Mouse (Mus musculus) stomach, embryonic 14.5 days (tissue): ENCODE data around the gene Nat9. TPM values are rescaled to one million over a fixed set of nuclear protein-coding genes. Genes with fewer than 3 reads are reported as not detected.

Experiments used
- ATAC-seq: fragments of 200-750 bp; cut with Nextera tagmentation; 2 replicates; pipeline ENCODE4 v1.8.0; 2017; ENCODE audit warnings: low read depth, moderate TSS enrichment; ENCODE audit not compliant: insufficient number of reproducible peaks, insufficient read depth, low FRiP score
- H3K27ac ChIP-seq: fragments of 300-500 bp; sonication (generic); 2 replicates; pipeline ENCODE4 v1.5.1; 2014; ENCODE audit warnings: mild to moderate bottlenecking, low read length, moderate library complexity, mixed read lengths
- H3K27me3 ChIP-seq: fragments of 300-500 bp; sonication (generic); 2 replicates; pipeline ENCODE4 v1.6.1; 2014; ENCODE audit warnings: low read length, control low read depth, mixed read lengths; ENCODE audit not compliant: control insufficient read depth, insufficient read depth
- H3K36me3 ChIP-seq: fragments of 300-500 bp; sonication (generic); 2 replicates; pipeline ENCODE4 v1.6.1; 2014; ENCODE audit warnings: mild to moderate bottlenecking, control low read depth, low read length, moderate library complexity, mixed read lengths; ENCODE audit not compliant: control insufficient read depth, insufficient read depth
- H3K4me1 ChIP-seq: fragments of 300-500 bp; sonication (generic); 2 replicates; pipeline ENCODE4 v1.6.1; 2014; ENCODE audit warnings: low read length, control low read depth, mixed read lengths; ENCODE audit not compliant: control insufficient read depth, insufficient read depth
- H3K4me2 ChIP-seq: fragments of 300-500 bp; sonication (generic); replicated peaks from 2 replicates; pipeline ENCODE4 v1.6.1; 2014; ENCODE audit warnings: low read depth, low read length, control low read depth
- H3K4me3 ChIP-seq: fragments of 300-500 bp; sonication (generic); 2 replicates; pipeline ENCODE4 v1.5.1; 2014; ENCODE audit warnings: low read depth, low read length, control low read depth
- H3K9ac ChIP-seq: fragments of 300-500 bp; sonication (generic); replicated peaks from 2 replicates; pipeline ENCODE4 v1.6.1; 2014; ENCODE audit warnings: low read depth, mild to moderate bottlenecking, control low read depth, low read length, moderate library complexity, mixed read lengths
- H3K9me3 ChIP-seq: fragments of 300-500 bp; sonication (generic); 2 replicates; pipeline ENCODE4 v1.6.1; 2016; ENCODE audit warnings: low read depth, low read length, control low read depth; ENCODE audit not compliant: control insufficient read depth
- WGBS: fragments of 180-500 bp; shearing (Covaris S2); extraction: QIAGEN DNeasy Blood & Tissue Kit; methylation state at CpG from one replicate; pipeline ENCODE4 v1.1.7; 2014; 5-methylcytosine and 5-hydroxymethylcytosine counted together
- polyA plus RNA-seq: library from polyadenylated mRNA; unstranded; fragments of >200 nt; fragmentation: Nextera tagmentation; extraction: Ambion mirVana; gene quantifications from 2 replicates; pipeline ENCODE4 v1.2.1, GENCODE M21; 2014

The Nat9 gene
- polyA plus RNA-seq, 1 experiment from 2014 or later = 20.1 TPM

GRCm38 (mm10) chr11:115222570-115222969, 34.9 kb upstream of the Nat9 start:
- H3K4me2 ChIP-seq = no peak overlapping the region; the same call in 1 of the 2 replicates
- no peak overlapping the region for H3K9ac ChIP-seq
- H3K27ac ChIP-seq = no peak overlapping the region
- peaks cover 19% of the 10 kb centered on the region; the same call in 1 of the 2 replicates for H3K4me1 ChIP-seq
- no peaks in the 10 kb centered on the region for H3K9me3 ChIP-seq
- no peak overlapping the region for H3K4me3 ChIP-seq
- 0 out of 2 replicates have a peak, but pooled peaks cover 3% of the 10 kb centered on the region for H3K27me3 ChIP-seq
- 29% methylated on average over 5 of the region's 5 CpGs for WGBS
- H3K36me3 ChIP-seq = no peaks in the 10 kb centered on the region
- ATAC-seq = no peak

DNA sequence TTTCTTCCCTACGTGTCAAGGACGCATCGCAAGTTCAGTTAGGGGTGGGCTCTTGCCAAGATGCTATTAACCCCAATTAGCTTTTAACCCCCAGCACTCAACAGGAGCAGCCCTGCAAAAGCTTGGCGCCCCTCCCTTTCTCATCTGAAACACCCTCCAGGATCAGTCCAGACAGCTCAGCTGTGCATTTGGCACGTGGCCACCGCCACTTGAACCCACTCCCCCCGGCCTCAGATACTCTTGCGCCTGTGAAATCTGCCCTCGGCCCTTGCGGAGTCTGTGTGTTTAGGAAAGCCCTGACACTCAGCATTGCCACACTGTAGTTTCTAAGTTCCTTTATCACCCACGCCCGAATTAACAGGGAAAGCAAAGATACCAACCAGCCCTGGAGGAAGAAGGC, 34.4 kb upstream of the Nat9 start:
- 23% methylated on average over 12 of the region's 12 CpGs for WGBS
- Histone ChIP-seq H3K4me1 (peaks cover 19% of the 10 kb centered on the region; the same call in 1 of the 2 replicates), H3K4me3 (no peak overlapping the region), H3K36me3 (no peaks in the 10 kb centered on the region), H3K9me3 (no peaks in the 10 kb centered on the region), H3K9ac (no peak overlapping the region), H3K27me3 (0 out of 2 replicates have a peak, but pooled peaks cover 3% of the 10 kb centered on the region), H3K27ac (no peak overlapping the region), H3K4me2 (no peak overlapping the region; the same call in 1 of the 2 replicates)
- ATAC-seq = no peak

DNA sequence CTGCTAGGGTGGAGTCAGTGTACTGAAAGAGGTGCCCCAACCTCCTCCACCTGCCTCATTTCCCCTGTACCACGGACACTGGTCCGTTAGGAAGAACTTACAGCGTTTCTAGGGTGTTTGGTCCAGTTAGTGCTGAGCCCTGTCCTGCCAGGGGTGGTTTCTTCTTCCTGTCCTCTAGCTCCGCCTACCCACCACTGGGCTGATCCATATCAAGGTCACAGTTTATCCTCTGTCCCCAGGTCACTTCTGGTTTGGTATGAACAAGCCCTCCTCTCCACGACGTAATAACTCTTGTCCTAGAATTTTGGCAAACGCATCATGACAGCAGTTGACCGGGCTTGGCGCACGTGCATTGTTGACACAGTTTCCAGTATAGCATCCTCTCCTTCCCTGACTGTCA, 32.0 kb upstream of the Nat9 start:
- Histone ChIP-seq H3K27me3 (0 out of 2 replicates have a peak, but pooled peaks cover 3% of the 10 kb centered on the region), H3K4me3 (no peak overlapping the region), H3K9me3 (no peaks in the 10 kb centered on the region), H3K4me1 (peaks cover 19% of the 10 kb centered on the region; the same call in 1 of the 2 replicates), H3K27ac (no peak overlapping the region), H3K4me2 (no peak overlapping the region), H3K9ac (no peak overlapping the region), H3K36me3 (no peaks in the 10 kb centered on the region)
- WGBS = 84% methylated on average over 10 of the region's 10 CpGs
- ATAC-seq = no peak

- H3K4me1 ChIP-seq = peaks cover 19% of the 10 kb centered on the region; the same call in 1 of the 2 replicates
- no peak overlapping the region for H3K4me3 ChIP-seq
- no peak overlapping the region for H3K4me2 ChIP-seq
- no peaks in the 10 kb centered on the region for H3K9me3 ChIP-seq
- WGBS = 35% methylated on average over 9 of the region's 9 CpGs
- H3K36me3 ChIP-seq = no peaks in the 10 kb centered on the region
- H3K27me3 ChIP-seq = 0 out of 2 replicates have a peak, but pooled peaks cover 3% of the 10 kb centered on the region
- no peak overlapping the region for H3K9ac ChIP-seq
- H3K27ac ChIP-seq = no peak overlapping the region
- ATAC-seq = no peak
Measured at GRCm38 (mm10) chr11:115219263-115219662, 31.6 kb upstream of the Nat9 start.

DNA sequence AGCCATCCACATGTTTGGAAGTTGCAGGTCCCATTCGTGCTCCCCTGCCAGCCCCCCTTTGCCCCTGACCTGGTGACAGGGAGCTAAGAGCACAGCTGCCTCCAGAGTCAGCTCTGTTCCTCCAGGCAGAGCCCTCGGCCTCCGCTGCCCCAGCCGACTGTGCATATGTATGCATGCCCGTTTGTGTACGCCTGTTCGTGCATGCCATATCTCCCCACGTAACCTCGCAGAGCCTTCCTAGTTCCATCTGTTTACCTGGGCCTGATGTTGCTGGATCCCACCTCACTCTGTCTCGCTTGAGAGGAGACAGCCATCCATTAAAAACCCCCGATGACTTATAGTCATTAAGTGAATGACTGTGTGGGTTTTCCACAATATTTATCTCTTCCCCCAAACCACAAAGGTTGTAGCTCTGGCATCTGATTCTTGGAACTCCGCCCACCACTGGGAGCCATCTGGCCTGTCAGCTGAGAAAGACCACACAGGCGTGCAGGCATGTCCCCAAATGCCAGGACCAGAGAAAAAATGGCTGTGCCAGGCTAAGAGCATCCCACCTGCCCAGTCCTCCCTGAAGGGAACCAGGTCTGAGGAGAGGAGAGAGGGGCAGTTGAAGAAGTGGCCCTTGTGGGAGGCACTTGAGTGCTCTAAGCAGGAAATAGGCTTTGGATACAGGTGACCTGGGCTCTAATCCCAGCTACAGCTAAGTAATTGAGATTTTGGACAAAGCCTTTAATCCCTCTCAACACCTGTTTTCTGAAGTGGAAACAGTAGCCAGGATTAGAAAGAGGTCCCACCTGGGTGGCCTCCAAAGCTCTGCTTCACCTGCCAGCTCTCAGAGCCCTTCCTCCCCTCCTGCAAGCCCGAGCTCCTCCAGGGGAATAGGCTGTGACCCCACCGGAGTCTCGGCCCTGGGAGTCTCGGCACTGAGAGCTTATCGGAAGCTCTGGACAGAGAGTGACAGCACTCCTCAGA, 30.1 kb upstream of the Nat9 start:
- H3K27me3 ChIP-seq = no peaks in the 10 kb centered on the region
- 44% methylated on average over 18 of the region's 18 CpGs for WGBS
- no peaks in the 10 kb centered on the region for H3K9me3 ChIP-seq
- no peak overlapping the region for H3K27ac ChIP-seq
- H3K4me1 ChIP-seq = peaks cover 11% of the 10 kb centered on the region; the same call in 1 of the 2 replicates
- H3K9ac ChIP-seq = no peak overlapping the region
- H3K4me3 ChIP-seq = no peak overlapping the region
- no peak overlapping the region for H3K4me2 ChIP-seq
- no peaks in the 10 kb centered on the region for H3K36me3 ChIP-seq
- ATAC-seq = no peak

DNA sequence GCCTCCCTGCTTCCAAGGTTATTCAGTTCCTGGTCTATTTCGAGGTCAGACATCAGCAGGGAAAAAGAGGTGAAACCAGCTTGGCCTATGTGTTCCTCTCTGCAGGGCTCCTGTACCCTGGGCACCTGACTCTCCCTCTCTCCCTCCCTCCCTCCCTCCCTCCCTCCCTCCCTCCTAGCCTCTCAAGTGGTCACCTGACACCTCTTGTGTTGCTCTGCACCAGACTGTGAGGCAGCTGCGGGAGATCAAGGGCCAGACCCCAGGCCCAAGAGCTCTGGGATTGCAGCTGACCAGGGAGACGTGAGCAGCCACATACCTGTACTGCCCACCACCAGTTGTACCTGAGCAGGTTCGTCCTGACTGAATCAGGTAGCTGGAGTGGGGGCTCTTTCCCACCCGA, 27.5 kb upstream of the Nat9 start:
- WGBS = 37% methylated on average over 5 of the region's 5 CpGs
- no peak overlapping the region for H3K9ac ChIP-seq
- H3K9me3 ChIP-seq = no peaks in the 10 kb centered on the region
- H3K27ac ChIP-seq = no peak overlapping the region
- no peaks in the 10 kb centered on the region for H3K36me3 ChIP-seq
- H3K27me3 ChIP-seq = no peaks in the 10 kb centered on the region
- H3K4me2 ChIP-seq = no peak overlapping the region
- H3K4me1 ChIP-seq = 0 out of 2 replicates have a peak, but pooled peaks cover 3% of the 10 kb centered on the region
- ATAC-seq = no peak
- H3K4me3 ChIP-seq = no peak overlapping the region

DNA sequence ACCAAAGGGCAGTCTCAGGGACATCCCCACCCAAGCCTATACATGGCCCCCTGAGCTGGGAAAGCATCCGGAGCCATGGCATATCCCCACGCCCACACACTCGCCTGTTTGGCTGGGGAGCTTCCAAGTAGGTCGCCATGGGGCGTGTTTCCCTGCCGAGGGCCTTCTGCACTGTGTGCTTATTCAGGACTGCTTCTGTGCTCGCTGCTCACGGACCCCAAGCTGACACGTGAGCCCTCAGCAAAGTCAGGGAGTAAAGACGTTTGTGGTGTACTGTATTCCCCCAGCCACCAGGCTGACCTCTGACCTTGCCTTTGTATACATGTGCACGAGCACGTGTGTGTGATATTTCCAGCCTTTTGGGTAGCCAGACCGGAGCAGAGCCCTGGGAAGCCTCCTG, 24.5 kb upstream of the Nat9 start:
- H3K4me1 ChIP-seq = 0 out of 2 replicates have a peak, but pooled peaks cover 3% of the 10 kb centered on the region
- WGBS = 31% methylated on average over 13 of the region's 13 CpGs
- no peak overlapping the region for H3K9ac ChIP-seq
- H3K4me3 ChIP-seq = no peak overlapping the region
- H3K4me2 ChIP-seq = no peak overlapping the region
- no peaks in the 10 kb centered on the region; the same call in 1 of the 2 replicates for H3K36me3 ChIP-seq
- no peak for ATAC-seq
- no peak overlapping the region for H3K27ac ChIP-seq
- H3K27me3 ChIP-seq = no peaks in the 10 kb centered on the region
- H3K9me3 ChIP-seq = no peaks in the 10 kb centered on the region

DNA sequence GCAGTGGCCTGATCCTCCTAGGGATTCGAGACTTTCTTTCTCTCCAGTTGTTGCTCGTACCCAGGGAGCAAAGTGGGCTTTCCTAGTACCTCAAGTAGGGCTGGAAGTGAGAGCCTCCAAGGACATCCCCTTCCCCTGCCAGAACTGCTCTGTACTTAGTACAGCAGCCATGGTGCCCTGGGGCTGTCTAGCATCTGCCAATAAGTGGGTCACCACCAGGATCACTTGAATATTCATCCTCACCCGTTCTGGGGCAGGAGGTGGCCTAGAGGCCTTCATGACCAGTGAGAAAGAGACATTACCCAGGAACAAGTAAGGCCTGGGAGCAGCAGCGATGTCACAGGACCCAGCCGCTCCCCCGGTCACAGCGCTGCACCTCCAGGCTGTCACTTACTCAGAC, 22.3 kb upstream of the Nat9 start:
- Histone ChIP-seq H3K36me3 (no peaks in the 10 kb centered on the region; the same call in 1 of the 2 replicates), H3K4me3 (no peak overlapping the region), H3K4me2 (no peak overlapping the region), H3K4me1 (0 out of 2 replicates have a peak, but pooled peaks cover 3% of the 10 kb centered on the region), H3K27ac (no peak overlapping the region), H3K9ac (no peak overlapping the region), H3K9me3 (no peaks in the 10 kb centered on the region), H3K27me3 (no peaks in the 10 kb centered on the region)
- no peak for ATAC-seq
- 78% methylated on average over 7 of the region's 7 CpGs for WGBS
